Mouse (Mus musculus): ENCODE data around the gene Prom1. TPM values are rescaled to one million over a fixed set of nuclear protein-coding genes. Genes with fewer than 3 reads are reported as not detected.

Gene Prom1
- total and polyA plus RNA-seq, 3 experiments = not detected

GRCm38 (mm10) chr5:44146437-44147332 is 44.9 kb upstream of the Prom1 start:
- no peaks in the 10 kb centered on the region for H3K4me1 ChIP-seq (ENCODE audit: control insufficient read depth in 1 of 2, insufficient read depth in 2 of 2, low read length in 2 of 2)
- H3K27me3 ChIP-seq (ENCODE audit: control insufficient read depth in 1 of 2, insufficient read depth in 2 of 2, low read length in 2 of 2) = no peaks in the 10 kb centered on the region
- no peaks in the 10 kb centered on the region for H3K36me3 ChIP-seq (ENCODE audit: control insufficient read depth in 1 of 2, insufficient read depth in 2 of 2, low read length in 2 of 2)
- H3K9ac ChIP-seq (ENCODE audit: control insufficient read depth, low read depth, low read length, poor library complexity, severe bottlenecking) = no peak overlapping the region
- no peak overlapping the region for H3K27ac ChIP-seq (ENCODE audit: control insufficient read depth, low read depth, low read length)
- no peak for DNase-seq (ENCODE audit: low read depth, low spot score)
- no peaks in the 10 kb centered on the region for H3K9me3 ChIP-seq (replicated peaks; ENCODE audit: insufficient read depth, low read length)
- TF ChIP-seq RCOR1 (IDR thresholded peaks at IDR 0.05; ENCODE audit: low read depth, low read length) (no peak), TAL1 (IDR thresholded peaks at IDR 0.05; ENCODE audit: low read length) (no peak)
- no peaks in the 10 kb centered on the region for H3K79me2 ChIP-seq (ENCODE audit: control insufficient read depth, insufficient read depth, low read length, poor library complexity)
- H3K4me3 ChIP-seq (ENCODE audit: control insufficient read depth in 1 of 2, insufficient read depth in 1 of 2, low read depth in 2 of 2, low read length in 2 of 2) = no peak overlapping the region

DNA sequence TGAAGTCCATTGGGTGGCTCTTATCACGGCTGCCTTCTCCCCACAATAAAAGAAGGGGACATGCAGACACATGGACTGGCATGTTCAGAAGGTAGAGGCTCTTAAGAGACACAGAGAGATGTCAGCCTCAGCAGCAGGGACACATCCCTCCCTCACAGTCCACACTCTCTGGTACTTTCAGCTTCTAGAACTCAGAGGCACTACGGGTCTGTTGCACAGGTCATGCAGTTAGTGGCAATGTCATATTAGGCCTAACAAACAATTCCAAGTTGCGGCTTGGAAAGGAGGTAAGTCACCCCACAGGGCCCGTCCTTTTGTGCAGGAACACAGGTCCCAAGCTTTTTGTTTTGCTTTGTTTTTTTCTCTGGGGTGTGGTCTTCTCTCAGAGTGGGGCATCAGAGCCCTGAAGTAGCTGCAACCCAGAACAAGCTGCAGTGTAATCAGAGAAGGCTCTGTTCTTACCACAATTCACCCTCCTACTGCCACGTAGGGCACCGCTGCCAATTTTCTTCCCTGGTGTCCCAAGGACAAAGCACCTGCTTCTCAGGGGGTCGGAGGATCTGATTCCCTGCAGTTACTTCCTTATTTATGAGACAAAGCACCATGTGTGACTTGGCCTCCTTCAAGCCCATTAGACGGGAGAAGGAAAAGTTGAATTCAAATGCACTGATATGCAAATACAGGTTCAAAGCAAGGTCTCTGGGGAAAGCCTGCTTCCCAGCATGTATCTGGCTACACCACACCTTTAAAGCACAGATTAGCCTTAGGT is 41.8 kb upstream of the Prom1 start:
- Histone ChIP-seq H3K27me3 (ENCODE audit: control insufficient read depth in 1 of 2, insufficient read depth in 2 of 2, low read length in 2 of 2) (no peaks in the 10 kb centered on the region), H3K36me3 (ENCODE audit: control insufficient read depth in 1 of 2, insufficient read depth in 2 of 2, low read length in 2 of 2) (no peaks in the 10 kb centered on the region), H3K4me3 (ENCODE audit: control insufficient read depth in 1 of 2, insufficient read depth in 1 of 2, low read depth in 2 of 2, low read length in 2 of 2) (no peak overlapping the region), H3K9ac (ENCODE audit: control insufficient read depth, low read depth, low read length, poor library complexity, severe bottlenecking) (no peak overlapping the region), H3K9me3 (replicated peaks; ENCODE audit: insufficient read depth, low read length) (no peaks in the 10 kb centered on the region), H3K79me2 (ENCODE audit: control insufficient read depth, insufficient read depth, low read length, poor library complexity) (no peaks in the 10 kb centered on the region), H3K27ac (ENCODE audit: control insufficient read depth, low read depth, low read length) (no peak overlapping the region), H3K4me1 (ENCODE audit: control insufficient read depth in 1 of 2, insufficient read depth in 2 of 2, low read length in 2 of 2) (no peaks in the 10 kb centered on the region)
- no peak for DNase-seq (ENCODE audit: low read depth, low spot score)
- TF ChIP-seq SIN3A (IDR thresholded peaks at IDR 0.05; ENCODE audit: low read length) = no peak
- no peak for TF ChIP-seq NRF1 (IDR thresholded peaks at IDR 0.05; ENCODE audit: insufficient read depth, low read depth, low read length, poor library complexity, severe bottlenecking)
- TF ChIP-seq POLR2AphosphoS5 (IDR thresholded peaks at IDR 0.05; ENCODE audit: borderline replicate concordance, low read depth, low read length) = no peak
- TF ChIP-seq TBP (IDR thresholded peaks at IDR 0.05; ENCODE audit: low read depth, low read length) = no peak
- no peak for TF ChIP-seq MAFK (IDR thresholded peaks at IDR 0.05; ENCODE audit: borderline replicate concordance, low read depth, low read length)
- no peak for TF ChIP-seq JUND (IDR thresholded peaks at IDR 0.05; ENCODE audit: low read depth, low read length)
- no peak for TF ChIP-seq RAD21 (IDR thresholded peaks at IDR 0.05; ENCODE audit: low read depth, low read length)
- no peak for TF ChIP-seq TAL1 (IDR thresholded peaks at IDR 0.05; ENCODE audit: low read length)
- no peak for TF ChIP-seq MEF2A (IDR thresholded peaks at IDR 0.05; ENCODE audit: extremely low read depth, insufficient replicate concordance, low read depth, low read length, poor library complexity, severe bottlenecking)
- TF ChIP-seq CTCF (IDR thresholded peaks at IDR 0.05 in 2 of 3, conservative IDR thresholded peaks at IDR 0.05 in 1 of 3; ENCODE audit: control insufficient read depth in 1 of 3, insufficient read depth in 1 of 3, low read depth in 2 of 3, low read length in 3 of 3, poor library complexity in 1 of 3, severe bottlenecking in 1 of 3) = no peak
- TF ChIP-seq ZC3H11A (IDR thresholded peaks at IDR 0.05; ENCODE audit: low read depth, low read length) = no peak
- no peak for TF ChIP-seq MYB (IDR thresholded peaks at IDR 0.05; ENCODE audit: low read depth, low read length)
- TF ChIP-seq SMC3 (IDR thresholded peaks at IDR 0.05; ENCODE audit: low read depth, low read length) = no peak
- no peak for TF ChIP-seq POLR2AphosphoS2 (IDR thresholded peaks at IDR 0.05; ENCODE audit: low read length)
- no peak for TF ChIP-seq GABPA (IDR thresholded peaks at IDR 0.05; ENCODE audit: low read depth, low read length)
- TF ChIP-seq KAT2A (conservative IDR thresholded peaks at IDR 0.05; ENCODE audit: low read depth, low read length) = no peak
- no peak for TF ChIP-seq ELF1 (IDR thresholded peaks at IDR 0.05; ENCODE audit: low read depth, low read length)
